Mouse (Mus musculus) CH12F3 (cell line): ENCODE data around the gene Bcl2l12.

ENCODE experiments used
- in situ Hi-C: fragments of 300-500 bp; cut with MboI; formaldehyde crosslinking; loops from 2 replicates; pipeline ENCODE4 v1.14.3; 2020; ENCODE audit warnings: low sequenced_read_pairs

Gene Bcl2l12

DNA sequence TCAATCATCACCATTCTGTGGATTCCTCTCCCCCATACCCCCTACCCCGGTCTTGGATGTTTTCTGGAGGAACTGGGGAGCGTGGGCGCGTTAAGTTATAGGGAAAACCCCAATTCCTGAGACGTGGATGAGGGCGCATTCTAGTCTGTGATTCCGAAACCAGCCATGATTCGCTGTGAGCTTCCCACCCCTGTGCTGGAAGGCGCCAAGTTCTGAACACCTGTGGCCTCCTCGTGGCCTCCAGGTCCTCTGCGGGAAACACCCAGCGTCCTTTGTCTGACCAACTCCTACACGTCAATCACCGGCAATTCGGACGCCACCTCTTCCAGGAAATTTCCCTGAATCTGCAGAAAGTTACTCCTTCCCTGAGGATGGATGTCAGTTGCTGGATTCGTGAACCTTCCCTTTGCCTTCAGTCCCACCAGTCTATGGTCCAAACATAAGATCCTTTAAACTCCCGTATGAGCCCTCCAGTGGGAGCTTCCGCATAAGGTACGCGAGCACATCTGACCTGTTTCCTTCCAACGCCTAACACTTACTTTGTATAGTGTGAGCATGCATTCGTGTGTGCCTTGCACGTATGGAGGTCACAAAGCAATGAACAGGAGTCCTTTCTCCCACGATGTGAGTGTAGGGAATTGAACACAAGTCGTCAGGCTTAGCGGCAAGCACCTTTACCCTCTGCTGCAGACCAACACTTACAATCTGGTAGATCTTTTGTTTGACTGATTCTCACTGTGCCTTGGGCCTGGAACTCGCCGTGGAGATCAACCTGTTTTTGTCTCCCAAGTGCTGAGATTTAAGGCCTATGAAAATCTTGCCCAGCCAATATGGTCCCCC, 11.4 kb downstream of the Bcl2l12 start:
- in situ Hi-C loops, result no loop called here

DNA sequence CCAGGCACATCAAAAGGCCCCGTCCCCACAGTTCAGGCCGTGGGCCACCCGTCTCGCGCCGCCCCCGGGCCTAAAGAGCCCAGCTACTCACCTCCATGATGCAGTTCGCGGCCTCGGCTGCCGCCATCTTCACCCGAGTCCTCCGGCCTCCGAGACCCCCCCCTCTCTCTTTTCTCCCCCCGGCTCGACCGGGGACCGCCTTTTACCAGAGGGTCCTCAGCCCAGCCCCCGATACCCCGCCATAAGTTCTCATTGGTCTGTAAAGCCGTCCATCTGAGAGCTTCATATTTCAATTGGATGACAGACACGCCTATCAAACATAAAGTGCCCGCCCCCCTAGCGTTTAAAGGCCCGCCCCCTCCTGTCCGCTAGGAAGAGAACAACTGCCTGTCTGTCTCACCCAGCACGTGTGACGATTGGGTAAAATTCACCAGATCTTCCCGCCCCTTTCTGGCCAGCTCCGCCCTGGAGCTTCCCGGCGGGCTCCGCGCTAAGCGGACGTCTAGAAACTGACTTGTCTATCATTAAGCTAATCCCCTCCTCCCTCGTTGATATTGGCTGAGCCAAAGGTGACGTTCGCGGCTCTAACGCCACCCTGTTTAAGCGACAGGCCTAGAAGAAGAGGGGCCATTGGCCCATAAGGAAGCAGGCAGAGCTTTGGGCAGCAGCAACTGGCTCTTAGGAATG, 12.2 kb downstream of the Bcl2l12 start, which contains the start of gene Prmt1:
TSS of gene Prmt1 (minus strand) at position 377 of the 687 bp plus-strand sequence.
- in situ Hi-C loops, result no loop called here

DNA sequence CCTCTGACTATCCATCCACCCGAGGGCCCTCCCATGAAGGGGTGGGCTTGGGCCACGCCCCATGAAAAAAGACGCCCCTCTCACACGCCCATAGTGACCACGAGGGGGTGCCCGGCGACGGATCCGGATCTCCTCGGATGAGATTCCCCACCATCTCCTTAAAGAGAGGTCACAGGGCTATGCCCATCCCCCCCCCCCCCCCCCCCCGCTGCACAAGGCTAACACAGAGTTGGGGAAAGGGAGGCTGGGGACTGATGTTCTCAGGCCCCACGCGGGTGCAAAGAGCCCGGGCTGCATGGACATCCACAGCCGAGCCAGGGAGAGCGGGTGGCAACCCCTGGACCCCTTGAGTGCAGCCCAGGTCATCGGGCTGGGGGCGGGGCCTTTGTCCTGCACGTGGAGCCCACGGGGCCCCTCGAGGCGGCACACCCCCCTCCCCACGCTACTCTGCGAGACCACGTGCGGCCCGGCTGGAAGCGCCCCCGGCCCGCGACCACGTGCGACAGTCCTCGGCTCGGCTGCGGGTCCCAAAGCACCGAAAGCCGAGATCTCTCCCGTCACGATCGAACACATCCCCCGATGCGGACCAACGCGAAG, 12.8 kb downstream of the Bcl2l12 start:
- in situ Hi-C loops, result no loop called here

GRCm38 (mm10) chr7:44984833-44985164, 13.7 kb downstream of the Bcl2l12 start:
- in situ Hi-C loops, result no loop called here

DNA sequence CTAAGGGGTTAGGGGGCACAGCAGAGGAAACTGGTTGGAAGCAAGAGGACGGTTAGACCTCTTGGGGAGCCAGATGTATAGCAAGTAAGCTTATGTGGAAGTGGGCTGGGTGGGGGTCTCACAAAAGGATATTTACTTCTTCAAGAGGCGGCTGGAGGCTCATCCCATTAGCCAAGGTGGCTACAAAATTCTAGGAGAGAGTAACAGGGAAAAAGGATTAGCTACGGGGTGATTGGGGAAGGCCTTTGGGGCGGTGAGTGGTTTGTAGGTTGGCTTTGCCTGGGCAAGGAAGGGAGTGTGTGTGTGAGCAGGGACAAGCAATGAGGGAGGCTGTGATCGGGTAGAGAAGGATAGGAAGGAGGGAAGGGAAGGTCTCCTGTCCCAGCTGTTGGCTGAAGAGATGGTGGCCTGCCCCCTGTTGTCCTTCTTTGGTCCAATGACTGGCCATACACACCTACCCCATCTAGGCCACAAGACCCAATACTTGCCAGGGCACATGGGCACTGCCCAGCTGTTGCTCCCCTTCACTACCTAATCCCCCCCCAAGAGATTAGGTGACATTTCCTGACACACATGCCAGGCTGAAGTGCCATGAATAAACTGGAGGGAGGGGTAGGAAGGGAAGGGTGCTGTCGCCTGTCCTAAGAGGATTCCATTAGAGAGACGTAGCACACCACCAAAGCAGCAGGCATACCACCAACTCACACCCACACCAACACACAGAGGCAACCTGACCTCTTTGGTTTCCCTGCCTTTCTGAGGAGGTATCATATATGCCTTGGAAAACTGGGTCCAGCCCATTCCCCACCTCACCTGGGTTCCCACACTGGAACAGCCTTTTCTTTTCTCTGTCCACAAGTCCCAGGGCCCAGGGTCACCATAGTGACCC, 14.3 kb downstream of the Bcl2l12 start:
- in situ Hi-C loops, result no loop called here

DNA sequence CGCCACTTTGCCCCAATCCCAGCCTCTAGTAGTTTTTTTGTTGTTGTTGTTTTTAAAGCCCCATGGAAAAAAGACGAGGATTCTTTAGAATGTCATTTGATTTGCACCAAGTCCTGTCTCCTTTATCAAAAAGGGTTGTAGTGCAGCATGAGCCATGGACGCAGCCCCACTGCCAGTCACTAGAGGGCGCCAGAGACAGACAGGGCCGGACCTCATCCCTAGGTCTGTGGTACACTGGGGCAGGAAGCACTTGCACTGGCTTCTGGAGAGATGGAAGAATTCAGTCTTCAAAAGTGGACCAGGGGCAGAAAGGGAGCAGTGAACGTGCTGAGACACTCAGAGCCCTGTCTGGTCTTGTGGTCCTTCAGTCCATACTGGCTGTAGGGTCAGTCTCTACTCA, 15.4 kb downstream of the Bcl2l12 start:
- in situ Hi-C loops, result no loop called here

GRCm38 (mm10) chr7:44981539-44981938, 17.0 kb downstream of the Bcl2l12 start:
- in situ Hi-C loops, result no loop called here

GRCm38 (mm10) chr7:44978300-44978699, 20.2 kb downstream of the Bcl2l12 start:
- in situ Hi-C loops, result no loop called here

- in situ Hi-C loops, result no loop called here
Measured at GRCm38 (mm10) chr7:44975117-44975419, 23.4 kb downstream of the Bcl2l12 start.

DNA sequence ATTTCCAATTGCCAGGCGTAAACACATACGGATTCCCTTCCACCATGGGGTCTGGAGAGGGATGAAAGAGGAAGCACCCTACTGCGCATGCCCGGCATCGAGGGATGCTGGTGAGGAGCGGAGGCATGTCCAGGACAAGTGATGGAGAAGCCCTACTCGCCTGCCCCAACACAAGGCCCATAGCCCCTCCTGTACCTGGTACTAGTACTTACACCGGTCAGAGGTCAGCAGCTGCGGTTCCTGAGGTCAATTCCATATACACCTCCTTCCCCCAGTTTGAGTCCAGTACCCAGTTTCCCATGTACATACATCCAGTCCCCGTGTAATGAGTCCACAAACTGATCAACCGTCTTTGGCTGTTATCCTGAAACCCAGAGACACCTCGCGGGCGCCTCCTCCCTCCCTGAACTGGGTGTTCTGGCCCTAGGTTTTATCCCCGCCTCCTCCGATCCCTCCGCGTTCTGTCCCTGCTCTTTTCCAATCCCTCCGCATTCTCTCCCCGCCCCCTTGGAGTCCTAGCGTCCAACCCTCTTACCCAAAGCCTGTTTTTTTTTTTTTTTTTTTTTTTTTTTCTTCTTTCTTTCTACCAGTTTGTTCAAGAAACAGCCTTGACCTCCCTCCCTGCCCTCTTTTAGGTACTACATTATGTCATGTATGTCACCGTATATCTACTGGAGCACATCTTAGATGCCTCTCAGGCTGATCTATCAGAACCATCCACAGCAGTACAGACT, 24.0 kb downstream of the Bcl2l12 start, which contains the start of gene Cpt1c:
TSS of gene Cpt1c (minus strand) at position 469 of the 734 bp plus-strand sequence.
- in situ Hi-C loops, result no loop called here

DNA sequence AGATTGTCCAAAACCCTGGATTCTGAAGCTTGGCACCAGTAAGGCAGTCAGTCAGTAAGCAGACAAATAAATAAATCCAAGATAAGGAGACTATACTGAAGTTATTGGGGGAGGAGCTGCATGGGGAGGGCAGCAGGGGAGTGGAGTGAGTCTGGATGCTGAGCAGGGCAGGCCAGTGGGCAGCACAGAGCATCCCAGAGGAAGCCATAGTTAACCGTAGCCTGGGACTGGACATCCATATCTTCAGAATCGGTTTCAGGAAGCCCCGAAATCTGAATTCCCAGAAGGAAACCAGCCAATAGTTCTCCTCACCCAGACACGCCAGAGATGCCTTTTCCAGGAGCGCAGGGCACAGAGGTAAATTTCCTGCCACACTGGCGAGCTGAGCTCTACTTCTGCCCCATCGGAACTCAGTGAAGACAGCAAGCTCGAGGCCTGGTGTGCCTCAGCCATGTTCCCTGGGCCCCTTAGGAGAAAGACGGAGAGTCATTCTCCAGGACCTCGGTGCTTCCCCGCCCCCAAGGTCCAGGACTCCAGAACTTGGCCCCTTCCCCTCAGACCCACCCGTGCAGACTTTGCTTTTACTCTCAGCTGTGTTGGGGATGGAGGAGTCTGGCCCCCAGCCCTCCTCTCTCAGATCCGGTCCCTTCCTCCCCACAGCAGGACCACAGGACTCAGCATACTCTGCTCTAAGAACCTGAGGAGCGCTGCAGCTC, 24.9 kb downstream of the Bcl2l12 start:
- in situ Hi-C loops, result no loop called here

GRCm38 (mm10) chr7:44971142-44971541, 27.4 kb downstream of the Bcl2l12 start:
- in situ Hi-C loops, result no loop called here

- in situ Hi-C loops, result no loop called here
Measured at GRCm38 (mm10) chr7:44970231-44970691, 28.3 kb downstream of the Bcl2l12 start.

DNA sequence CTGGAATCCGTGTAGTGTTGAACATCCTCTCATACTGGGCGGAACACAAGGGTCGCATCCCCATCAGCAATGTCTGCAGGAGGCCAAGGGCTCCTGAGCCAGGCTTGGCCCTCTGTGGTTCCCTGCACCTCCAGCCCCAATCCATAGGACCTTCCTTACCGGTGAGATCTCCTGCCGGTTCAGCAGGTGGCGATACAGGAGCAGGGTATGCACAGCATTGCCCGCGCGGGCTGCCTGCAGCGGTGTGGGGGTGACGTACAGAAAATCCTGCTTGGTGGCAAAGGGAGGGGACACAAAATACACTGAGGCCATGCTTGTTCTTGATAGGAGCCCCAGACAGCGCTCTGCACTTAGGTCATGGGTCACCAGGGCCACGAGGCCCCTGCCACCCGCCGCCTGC, 31.9 kb downstream of the Bcl2l12 start:
- in situ Hi-C loops, result no loop called here

GRCm38 (mm10) chr7:44965975-44966374, 32.5 kb downstream of the Bcl2l12 start:
- in situ Hi-C loops, result no loop called here

DNA sequence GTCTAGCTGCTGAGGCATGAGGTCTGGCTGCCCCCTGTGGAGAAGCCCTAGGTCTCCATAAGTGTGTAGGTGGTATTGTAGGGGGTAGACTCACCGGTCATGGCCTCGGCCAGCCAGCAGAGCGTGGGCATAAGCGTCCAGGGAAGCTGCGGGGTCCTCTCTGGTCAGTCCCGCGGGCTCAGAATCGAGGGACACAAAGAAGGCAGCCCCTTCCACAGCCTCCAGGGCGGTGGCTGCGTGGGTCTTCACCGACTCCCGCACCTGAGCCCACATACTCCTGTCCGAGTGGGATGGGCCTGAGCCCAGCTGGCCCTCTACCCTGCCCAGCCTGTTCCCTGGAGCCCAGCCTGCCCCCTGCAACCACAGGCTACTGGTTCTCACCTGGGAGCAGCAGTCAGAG, 33.5 kb downstream of the Bcl2l12 start:
- in situ Hi-C loops, result no loop called here

DNA sequence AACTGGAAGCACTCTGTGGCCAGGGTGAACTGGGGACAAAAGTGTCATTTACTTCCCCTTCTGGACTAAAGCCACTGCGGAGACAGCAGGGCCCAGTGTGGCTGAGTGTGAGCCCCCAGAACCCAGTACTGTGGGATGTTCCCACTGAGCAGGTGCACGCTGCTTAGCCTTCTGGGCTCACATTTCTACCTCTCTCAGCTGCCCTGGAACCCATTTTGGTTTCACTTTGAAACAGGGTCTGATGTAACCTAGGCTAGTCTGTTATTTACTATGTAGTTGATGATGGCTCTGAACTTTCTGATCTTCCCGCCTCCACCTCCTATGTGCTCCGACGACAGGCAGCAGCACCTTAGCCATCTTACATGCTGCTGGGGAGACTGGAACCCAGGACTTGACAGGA, 35.7 kb downstream of the Bcl2l12 start:
- in situ Hi-C loops, result no loop called here

GRCm38 (mm10) chr7:44962337-44962736, 36.2 kb downstream of the Bcl2l12 start:
- in situ Hi-C loops, result no loop called here

- in situ Hi-C loops, result no loop called here
Measured at GRCm38 (mm10) chr7:44960512-44960910, 38.0 kb downstream of the Bcl2l12 start.
